Mouse (Mus musculus) ZHBTc4 (cell line): ENCODE results near the gene Gm29423.
"Not testable (repeated sequence)": the region's sequence is repeated elsewhere in the genome, so short reads cannot be mapped to it uniquely, and the experiment has no call there.

Experiments
- DNase-seq: peaks from one replicate; pipeline ENCODE4 v3.0.0-alpha.2; 2011; ENCODE audit warnings: low read depth, low spot score

Gm29423 gene

GRCm38 (mm10) chrY:70303187-70303586, at the start of gene Gm29423, which contains the start of gene Gm29644:
TSS of gene Gm29423 (minus strand) at chrY:70303287.
TSS of gene Gm29644 (minus strand) at chrY:70303343.
- DNase-seq = not testable (repeated sequence)

- DNase-seq = not testable (repeated sequence)
Measured at GRCm38 (mm10) chrY:70273542-70273941, 29.5 kb downstream of the Gm29423 start, which contains the start of gene Gm21118. TSS of gene Gm21118 (minus strand) at chrY:70273642.
